Mouse (Mus musculus): ENCODE measurements at regions not wholly inside any gene's neighbourhood (a gene's known extent, or its start where the extent isn't known, plus 50 kb on each side); places are given as distances from the start of the nearest gene placed in this dataset.

DNA sequence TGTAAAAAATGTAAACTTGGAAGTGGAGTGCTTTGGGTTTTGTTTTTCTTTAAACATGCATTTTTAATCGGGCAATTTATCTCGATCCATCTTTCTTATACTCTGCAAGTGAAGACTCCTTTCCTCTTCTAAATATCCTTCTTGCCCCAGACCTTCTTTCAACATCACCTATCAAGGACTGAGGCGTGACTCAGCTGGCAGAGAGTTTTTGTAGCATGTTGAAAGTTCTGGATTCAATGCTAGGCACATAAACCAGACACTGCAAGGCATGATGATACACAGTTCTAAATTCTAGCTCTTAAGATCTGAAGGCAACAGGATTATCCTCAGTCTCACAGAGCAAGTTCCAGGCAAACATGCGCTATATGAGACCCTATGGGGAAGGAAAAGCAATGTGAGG, 88.1 kb upstream of the Akirin2 start:
- Histone ChIP-seq H3K27me3 (replicated peaks; ENCODE audit: control insufficient read depth, insufficient read depth, low read length) (no peaks in the 10 kb centered on the region), H3K36me3 (ENCODE audit: control insufficient read depth, insufficient read depth, low read length) (no peaks in the 10 kb centered on the region), H3K27ac (ENCODE audit: insufficient read depth, low read depth, low read length) (no peak overlapping the region), H3K4me3 (ENCODE audit: insufficient read depth, low read depth, low read length) (no peak overlapping the region), H3K4me1 (ENCODE audit: control insufficient read depth, insufficient read depth, low read length) (no peaks in the 10 kb centered on the region)
- 89% methylated on average over 4 of the region's 4 CpGs for WGBS
- TF ChIP-seq POLR2A (IDR thresholded peaks at IDR 0.05; ENCODE audit: low read depth, low read length): no peak
- no peak for TF ChIP-seq CTCF (conservative IDR thresholded peaks at IDR 0.05; ENCODE audit: insufficient read depth, insufficient read length, low read depth, low read length)
- DNase-seq: no peak

DNA sequence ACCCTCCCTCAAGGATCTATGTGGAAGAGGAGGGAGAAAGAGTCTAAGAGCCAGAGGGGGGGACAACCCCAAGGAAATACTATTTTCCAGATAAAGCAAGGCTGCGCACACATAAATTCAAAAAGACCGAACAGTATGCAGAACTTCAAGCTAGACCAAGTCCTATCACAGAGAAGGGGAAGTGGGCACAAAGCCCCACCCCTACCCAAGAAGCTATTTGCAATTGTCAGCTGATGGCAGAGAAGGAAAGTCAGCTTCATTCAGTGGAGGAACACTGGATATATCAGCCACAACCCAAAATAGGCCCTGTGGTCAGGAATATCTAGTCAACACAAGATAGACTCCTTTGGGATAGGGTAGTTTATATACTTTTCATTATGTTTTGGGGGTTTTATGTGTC, 84.9 kb upstream of the Akirin2 start:
- Histone ChIP-seq H3K4me3 (ENCODE audit: insufficient read depth, low read depth, low read length) (no peak overlapping the region), H3K27ac (ENCODE audit: insufficient read depth, low read depth, low read length) (no peak overlapping the region), H3K36me3 (ENCODE audit: control insufficient read depth, insufficient read depth, low read length) (no peaks in the 10 kb centered on the region), H3K27me3 (replicated peaks; ENCODE audit: control insufficient read depth, insufficient read depth, low read length) (no peaks in the 10 kb centered on the region), H3K4me1 (ENCODE audit: control insufficient read depth, insufficient read depth, low read length) (no peaks in the 10 kb centered on the region)
- DNase-seq: no peak
- WGBS: 91% methylated on average over 2 of the region's 2 CpGs
- no peak for TF ChIP-seq POLR2A (IDR thresholded peaks at IDR 0.05; ENCODE audit: low read depth, low read length)
- TF ChIP-seq CTCF (conservative IDR thresholded peaks at IDR 0.05; ENCODE audit: insufficient read depth, insufficient read length, low read depth, low read length): no peak

DNA sequence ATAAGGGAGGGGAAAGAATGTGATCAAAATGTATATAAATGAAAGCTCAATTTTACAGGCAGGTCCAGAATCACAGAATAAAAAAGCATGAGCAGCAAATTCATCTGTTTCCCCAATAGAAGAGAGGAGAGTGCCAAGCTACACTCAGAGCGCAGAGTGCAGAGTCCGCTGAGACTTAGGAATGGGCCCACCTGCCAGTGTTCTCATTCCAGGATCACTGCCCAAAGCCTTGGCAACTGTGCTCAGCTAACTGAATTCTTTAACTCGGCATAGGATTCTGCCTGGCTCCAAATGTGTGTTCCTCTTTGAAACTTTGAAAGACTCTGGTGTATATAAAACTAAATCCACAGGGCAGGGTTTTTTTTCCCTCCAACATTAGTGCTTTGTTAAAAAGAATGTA, 84.4 kb upstream of the Akirin2 start:
- peak; percentile 71 for DNase-seq
- WGBS: 49% methylated on average over 3 of the region's 3 CpGs

DNA sequence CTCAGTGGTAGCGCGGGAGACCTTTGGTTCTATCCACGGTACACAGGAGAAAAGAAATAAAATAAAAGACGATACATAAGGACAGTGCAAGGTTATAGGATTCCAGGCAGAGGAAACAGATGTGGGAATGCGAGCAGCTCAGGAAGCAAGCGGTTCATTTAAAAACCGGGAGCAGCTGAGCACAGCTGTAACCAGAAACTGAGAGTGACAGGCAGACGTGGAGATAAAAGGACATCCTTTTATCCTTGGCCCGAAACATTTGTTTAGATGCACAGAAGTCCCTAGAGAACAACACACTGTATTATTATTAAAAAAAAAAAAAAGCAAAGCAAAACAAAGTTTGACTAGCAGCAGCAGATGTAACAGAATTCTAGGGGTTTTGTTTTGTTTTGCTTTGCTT, 82.6 kb upstream of the Akirin2 start:
- no peak overlapping the region for H3K4me3 ChIP-seq (ENCODE audit: insufficient read depth, low read depth, low read length)
- WGBS: 18% methylated on average over 9 of the region's 9 CpGs
- H3K36me3 ChIP-seq (ENCODE audit: control insufficient read depth, insufficient read depth, low read length): no peaks in the 10 kb centered on the region

More for the DNA sequence above, 84.4 kb upstream of the Akirin2 start:
- Histone ChIP-seq H3K4me3 (ENCODE audit: insufficient read depth, low read depth, low read length) (no peak overlapping the region), H3K27me3 (replicated peaks; ENCODE audit: control insufficient read depth, insufficient read depth, low read length) (no peaks in the 10 kb centered on the region), H3K27ac (ENCODE audit: insufficient read depth, low read depth, low read length) (no peak overlapping the region), H3K36me3 (ENCODE audit: control insufficient read depth, insufficient read depth, low read length) (no peaks in the 10 kb centered on the region), H3K4me1 (ENCODE audit: control insufficient read depth, insufficient read depth, low read length) (no peaks in the 10 kb centered on the region)
- no peak for TF ChIP-seq CTCF (conservative IDR thresholded peaks at IDR 0.05; ENCODE audit: insufficient read depth, insufficient read length, low read depth, low read length)
- no peak for TF ChIP-seq POLR2A (IDR thresholded peaks at IDR 0.05; ENCODE audit: low read depth, low read length)

DNA sequence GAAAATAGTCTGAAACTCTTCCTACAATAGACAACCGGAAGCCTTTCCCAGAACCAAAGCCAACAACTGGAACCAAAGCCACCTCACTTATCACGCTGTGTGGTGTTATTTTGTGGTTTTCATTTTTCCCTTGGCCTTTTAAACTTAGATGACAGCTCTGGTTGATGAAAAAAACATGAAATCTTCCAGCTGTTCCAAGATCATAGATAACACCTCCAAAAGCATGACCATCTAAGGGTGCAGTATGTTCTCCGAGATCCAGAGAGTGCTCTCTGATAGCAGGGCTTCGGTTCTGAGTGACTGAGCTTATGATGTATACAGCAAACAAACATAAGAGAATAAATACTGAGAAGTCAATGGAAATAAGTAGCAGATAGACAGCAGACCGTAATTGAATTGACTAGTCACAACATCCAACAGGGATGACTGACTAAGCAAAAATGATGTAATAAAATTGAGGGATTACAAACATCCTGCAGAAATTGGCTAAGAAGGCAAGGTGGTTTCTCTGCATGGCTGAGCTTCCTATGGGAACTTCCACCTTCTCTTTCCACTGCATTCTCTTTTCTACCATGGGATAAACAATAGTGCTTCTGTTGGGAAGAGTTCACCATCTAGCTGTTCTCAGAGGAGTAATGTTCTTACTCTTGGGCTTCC, 74.8 kb upstream of the Akirin2 start:
- Histone ChIP-seq H3K4me1 (ENCODE audit: control insufficient read depth, insufficient read depth, low read length) (no peaks in the 10 kb centered on the region), H3K27me3 (replicated peaks; ENCODE audit: control insufficient read depth, insufficient read depth, low read length) (no peaks in the 10 kb centered on the region), H3K36me3 (ENCODE audit: control insufficient read depth, insufficient read depth, low read length) (no peaks in the 10 kb centered on the region), H3K4me3 (ENCODE audit: insufficient read depth, low read depth, low read length) (no peak overlapping the region), H3K27ac (ENCODE audit: insufficient read depth, low read depth, low read length) (peak overlapping the region; percentile 88)
- 72% methylated on average over 5 of the region's 5 CpGs for WGBS
- DNase-seq: peak; percentile 58
- TF ChIP-seq POLR2A (IDR thresholded peaks at IDR 0.05; ENCODE audit: low read depth, low read length) (no peak), CTCF (conservative IDR thresholded peaks at IDR 0.05; ENCODE audit: insufficient read depth, insufficient read length, low read depth, low read length) (no peak)

More for the DNA sequence above, 82.6 kb upstream of the Akirin2 start:
- no peak overlapping the region for H3K27ac ChIP-seq (ENCODE audit: insufficient read depth, low read depth, low read length)
- no peaks in the 10 kb centered on the region for H3K4me1 ChIP-seq (ENCODE audit: control insufficient read depth, insufficient read depth, low read length)
- H3K27me3 ChIP-seq (replicated peaks; ENCODE audit: control insufficient read depth, insufficient read depth, low read length): no peaks in the 10 kb centered on the region
- peak; percentile 11 for DNase-seq
- TF ChIP-seq POLR2A (IDR thresholded peaks at IDR 0.05; ENCODE audit: low read depth, low read length): no peak
- no peak for TF ChIP-seq CTCF (conservative IDR thresholded peaks at IDR 0.05; ENCODE audit: insufficient read depth, insufficient read length, low read depth, low read length)

DNA sequence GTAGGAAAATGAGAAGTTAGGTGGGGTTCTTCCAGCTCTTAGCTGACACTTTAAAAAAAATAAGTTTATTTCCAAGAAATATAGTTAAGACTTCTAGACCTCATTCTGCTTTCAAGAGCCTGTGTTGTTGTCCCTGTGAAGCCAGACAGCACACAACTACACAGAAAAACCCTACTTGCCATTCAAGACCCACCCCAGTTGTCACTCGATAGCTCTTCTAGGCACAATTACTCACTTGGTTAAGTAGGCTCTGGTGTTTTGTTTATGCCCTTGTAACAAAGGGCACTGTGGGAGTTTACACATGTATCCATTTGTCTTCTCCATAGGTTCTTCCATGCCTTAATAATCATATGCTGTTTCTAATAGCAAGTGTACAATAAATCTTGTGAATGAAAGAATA, 66.5 kb upstream of the Akirin2 start:
- Histone ChIP-seq H3K27me3 (replicated peaks; ENCODE audit: control insufficient read depth, insufficient read depth, low read length) (no peaks in the 10 kb centered on the region), H3K4me3 (ENCODE audit: insufficient read depth, low read depth, low read length) (no peak overlapping the region), H3K36me3 (ENCODE audit: control insufficient read depth, insufficient read depth, low read length) (no peaks in the 10 kb centered on the region), H3K27ac (ENCODE audit: insufficient read depth, low read depth, low read length) (no peak overlapping the region), H3K4me1 (ENCODE audit: control insufficient read depth, insufficient read depth, low read length) (no peaks in the 10 kb centered on the region)
- TF ChIP-seq POLR2A (IDR thresholded peaks at IDR 0.05; ENCODE audit: low read depth, low read length) (no peak), CTCF (conservative IDR thresholded peaks at IDR 0.05; ENCODE audit: insufficient read depth, insufficient read length, low read depth, low read length) (no peak)
- 18% methylated on average over 1 of the region's 1 CpGs for WGBS
- no peak for DNase-seq

DNA sequence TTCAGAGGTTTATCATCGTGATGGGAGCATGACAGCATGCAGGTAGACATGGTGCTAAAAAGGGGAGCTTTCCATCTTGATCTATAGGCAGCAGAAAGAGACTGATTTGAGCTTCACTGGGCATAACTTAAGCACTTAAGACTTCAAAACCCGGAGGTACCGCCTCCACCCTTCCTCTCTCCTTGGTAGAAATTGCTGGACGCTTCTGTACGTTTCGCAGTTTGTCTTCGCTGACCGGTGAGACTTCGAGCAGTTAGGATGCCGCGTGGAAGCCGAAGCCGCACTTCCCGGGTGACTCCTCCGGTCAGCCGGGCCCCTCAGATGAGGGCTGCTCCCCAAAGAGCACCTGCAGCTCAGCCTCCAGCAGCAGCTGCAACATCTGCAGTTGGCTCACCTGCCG, 65.2 kb upstream of the Akirin2 start:
- Histone ChIP-seq H3K27ac (ENCODE audit: insufficient read depth, low read depth, low read length) (no peak overlapping the region), H3K4me3 (ENCODE audit: insufficient read depth, low read depth, low read length) (no peak overlapping the region), H3K4me1 (ENCODE audit: control insufficient read depth, insufficient read depth, low read length) (no peaks in the 10 kb centered on the region), H3K27me3 (replicated peaks; ENCODE audit: control insufficient read depth, insufficient read depth, low read length) (no peaks in the 10 kb centered on the region), H3K36me3 (ENCODE audit: control insufficient read depth, insufficient read depth, low read length) (no peaks in the 10 kb centered on the region)
- TF ChIP-seq POLR2A (IDR thresholded peaks at IDR 0.05; ENCODE audit: low read depth, low read length): no peak
- no peak for TF ChIP-seq CTCF (conservative IDR thresholded peaks at IDR 0.05; ENCODE audit: insufficient read depth, insufficient read length, low read depth, low read length)
- DNase-seq: no peak
- 65% methylated on average over 17 of the region's 17 CpGs for WGBS

Measured in kidney, adult 2 months (tissue).